Mouse (Mus musculus) mammary gland, adult 2 months (tissue): ENCODE measurements around the gene Tmem214. TPM values are rescaled to one million over a fixed set of nuclear protein-coding genes. Genes with fewer than 3 reads are reported as not detected.

Experiments used
- polyA plus RNA-seq: library from polyadenylated mRNA; depleted of rRNA; stranded (reverse); fragments of >200 nt; gene quantifications from 2 replicates; pipeline ENCODE4 v1.2.3, GENCODE M21; 2012; ENCODE audit warnings: low replicate concordance; rRNA removed

Gene Tmem214
- polyA plus RNA-seq: 94.4 and 99.5 TPM in 2 replicates

GRCm38 (mm10) chr5:30867712-30868111 is at the start of gene Tmem214:
Tmem214 (plus strand) TSS chr5:30868012.

GRCm38 (mm10) chr5:30888337-30889087 is 20.7 kb downstream of the Tmem214 start, which contains the start of gene Agbl5:
Agbl5 (plus strand) TSS chr5:30888694.

GRCm38 (mm10) chr5:30907413-30908059 is 39.7 kb downstream of the Tmem214 start, which contains the start of gene Ost4:
Ost4 (minus strand) TSS chr5:30907788.

DNA sequence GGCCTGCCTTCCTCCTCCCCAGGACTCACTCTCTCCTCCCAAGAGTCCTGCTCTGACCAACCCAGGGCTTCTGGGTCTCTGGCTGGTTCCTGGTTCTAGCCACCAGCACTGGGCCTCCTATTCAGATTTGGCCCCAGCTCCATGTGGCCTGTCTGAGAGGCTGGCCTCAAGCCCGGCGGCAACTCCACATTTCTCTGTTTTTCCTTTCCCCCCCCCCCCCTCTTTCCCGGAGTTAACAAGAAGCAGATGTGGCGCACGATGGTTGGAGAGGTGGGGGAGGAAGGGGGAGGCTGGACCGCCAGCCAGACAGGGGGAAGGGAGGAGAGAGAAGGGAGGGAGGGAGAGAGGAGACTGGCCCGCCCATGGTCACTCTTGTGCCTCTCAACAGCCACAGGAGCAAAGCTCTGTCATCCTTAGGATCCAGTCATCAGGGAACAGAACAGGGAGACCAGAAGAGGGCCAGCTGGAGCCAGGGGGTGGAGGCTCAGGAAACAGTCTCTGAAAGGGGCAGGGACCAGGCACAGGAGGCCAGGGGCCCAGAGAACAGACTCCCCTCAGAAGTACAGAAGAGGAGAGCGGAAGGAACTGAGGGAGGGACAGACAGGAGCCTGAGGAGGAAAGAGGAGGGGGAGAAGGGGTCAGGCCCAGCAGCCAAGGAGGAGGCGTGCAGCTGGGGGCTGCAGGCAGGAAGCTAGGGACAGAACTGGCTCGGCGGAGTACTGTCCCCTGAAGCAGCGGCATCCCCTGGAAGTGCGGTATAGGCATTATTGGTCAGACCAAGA is 45.4 kb downstream of the Tmem214 start, which contains the start of gene Emilin1:
Gene Emilin1 (plus strand): TSS at position 343 of the 782 bp plus-strand sequence.

GRCm38 (mm10) chr5:30921256-30922033 is 53.6 kb downstream of the Tmem214 start, which contains the start of gene Khk:
Khk (plus strand) TSS chr5:30921431.

Other genes starting within 250 kb of the Tmem214 start
- gene Slc35f6, start 220.1 kb upstream of the Tmem214 start, polyA plus RNA-seq: 103 and 106 TPM in 2 replicates
- gene Cenpa, start 201.2 kb upstream of the Tmem214 start, polyA plus RNA-seq: 17.1 and 27.2 TPM in 2 replicates
- 1.1 and 1.2 TPM in 2 replicates for gene Dpysl5, start 156.4 kb upstream of the Tmem214 start, polyA plus RNA-seq
- gene Mapre3, start 53.4 kb upstream of the Tmem214 start, polyA plus RNA-seq: 42.4 and 51.9 TPM in 2 replicates
- 9.7 and 14.6 TPM in 2 replicates for gene Agbl5, start 20.7 kb downstream of the Tmem214 start, polyA plus RNA-seq
- gene Ost4, start 39.8 kb downstream of the Tmem214 start, polyA plus RNA-seq: 171 and 178 TPM in 2 replicates
- gene Emilin1, start 45.4 kb downstream of the Tmem214 start, polyA plus RNA-seq: 27.5 and 46.9 TPM in 2 replicates
- 35.7 and 36.4 TPM in 2 replicates for gene Khk, start 53.4 kb downstream of the Tmem214 start, polyA plus RNA-seq
- gene Cgref1, start 77.6 kb downstream of the Tmem214 start, polyA plus RNA-seq: 1.5 and 2.5 TPM in 2 replicates
- 250 and 344 TPM in 2 replicates for gene Preb, start 92.3 kb downstream of the Tmem214 start, polyA plus RNA-seq
- 0.10 and 0.11 TPM in 2 replicates for gene Tcf23, start 100.7 kb downstream of the Tmem214 start, polyA plus RNA-seq
- 125 and 213 TPM in 2 replicates for gene Atraid, start 180.3 kb downstream of the Tmem214 start, polyA plus RNA-seq
- gene Slc5a6, start 180.9 kb downstream of the Tmem214 start, polyA plus RNA-seq: 94.2 and 109 TPM in 2 replicates
- gene Cad, start 186.8 kb downstream of the Tmem214 start, polyA plus RNA-seq: 38.9 and 72.1 TPM in 2 replicates
- gene Dnajc5g, start 238.3 kb downstream of the Tmem214 start, polyA plus RNA-seq: 0.07 TPM in 1 of 2 replicates, not detected in the other
- 0.13 and 0.33 TPM in 2 replicates for gene Slc30a3, start 240.2 kb downstream of the Tmem214 start, polyA plus RNA-seq
- 0.12 and 58.4 TPM in 2 replicates for gene Trim54, start 248.7 kb downstream of the Tmem214 start, polyA plus RNA-seq